Mouse (Mus musculus): Measurements from ENCODE around the gene Ppme1.
A peak's percentile ranks its signal among the peaks of the same experiment; 100 is the strongest.

Gene Ppme1

DNA sequence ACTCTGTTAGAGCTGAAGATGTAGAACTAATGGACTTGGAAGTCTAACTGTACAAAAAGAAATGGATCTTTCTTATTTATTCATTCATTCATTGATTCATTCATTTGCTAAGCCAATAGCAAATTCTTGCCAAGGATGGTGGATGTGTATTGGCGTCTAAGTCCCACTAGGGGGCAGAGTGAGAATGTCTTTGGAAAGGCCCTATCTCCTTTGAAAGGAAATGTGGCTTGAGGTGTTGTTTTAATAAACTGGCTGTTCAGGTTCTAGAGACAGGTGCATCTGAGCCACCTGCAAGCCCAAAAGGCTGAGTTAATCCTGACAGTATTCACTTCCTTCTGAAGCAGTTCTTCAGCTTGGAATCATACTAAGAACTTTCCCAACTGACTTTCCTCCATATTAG, 92.3 kb downstream of the Ppme1 start:
- peak; percentile 66 for DNase-seq (ENCODE audit: low spot score)

All from adipocyte (in vitro differentiated cells).